Mouse (Mus musculus) adrenal gland, postnatal 25 days (tissue): ENCODE measurements around the gene Slc6a9. TPM values are rescaled to one million over a fixed set of nuclear protein-coding genes. Genes with fewer than 3 reads are reported as not detected.

ENCODE experiments used
- DNase-seq: peaks from one replicate; pipeline ENCODE4 v3.0.0; 2021; ENCODE audit warnings: mixed read lengths
- total RNA-seq: library from RNA; stranded (reverse); gene quantifications from 2 replicates; pipeline ENCODE4 v1.2.3, GENCODE M21; 2021

Slc6a9 gene
- total RNA-seq, 1 experiment from 2014 or later: 17.2 TPM

- no peak for DNase-seq
Observed at GRCm38 (mm10) chr4:117912685-117913273, 78.5 kb downstream of the Slc6a9 start.

GRCm38 (mm10) chr4:117913421-117913820, 79.1 kb downstream of the Slc6a9 start:
- no peak for DNase-seq

DNA sequence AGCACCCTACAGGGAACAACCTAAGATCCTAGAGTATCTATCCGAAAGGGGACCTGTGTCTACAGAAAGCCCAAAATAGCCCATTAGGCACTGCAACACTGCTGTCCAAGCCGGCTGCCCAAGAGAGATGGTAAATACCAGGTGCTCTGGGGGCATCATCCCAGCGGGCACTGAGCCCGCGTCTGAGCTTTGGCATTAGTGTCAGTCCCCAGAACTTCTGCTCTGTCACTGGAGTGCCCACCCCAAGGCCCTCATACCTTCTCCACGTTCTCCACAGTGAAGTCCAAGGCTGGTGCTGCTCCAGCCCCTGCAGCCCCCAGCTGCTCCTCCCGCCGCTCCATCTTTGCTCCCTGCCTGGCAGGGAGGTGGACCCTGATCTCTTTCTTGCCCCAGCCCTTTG, 79.7 kb downstream of the Slc6a9 start:
- no peak for DNase-seq

- peak; percentile 88 for DNase-seq
Observed at GRCm38 (mm10) chr4:117914591-117915442, 80.5 kb downstream of the Slc6a9 start, which contains the start of gene Ipo13. Gene Ipo13 (minus strand): TSS chr4:117914999.

- no peak for DNase-seq
Observed at GRCm38 (mm10) chr4:117915489-117916105, 81.3 kb downstream of the Slc6a9 start.

GRCm38 (mm10) chr4:117916386-117916785, 82.1 kb downstream of the Slc6a9 start:
- DNase-seq: no peak

DNA sequence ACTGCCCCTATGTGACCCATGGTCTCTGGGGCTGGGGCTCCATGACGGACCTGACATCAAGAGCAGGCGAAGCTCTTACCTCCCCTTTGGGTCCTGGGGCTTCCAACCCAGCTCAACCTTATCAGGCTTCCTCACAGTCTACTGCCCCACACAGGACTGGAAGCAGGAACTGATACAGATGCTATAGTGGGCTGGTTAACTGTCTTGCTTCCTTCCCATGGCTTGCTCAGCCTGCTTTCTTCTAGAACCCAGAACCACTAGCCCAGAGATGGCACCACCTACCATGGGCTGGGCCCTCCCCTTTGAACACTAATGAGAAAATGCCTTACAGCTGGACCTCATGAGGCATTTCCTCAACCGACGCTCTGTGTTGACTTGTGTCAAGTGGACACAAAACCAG, 83.1 kb downstream of the Slc6a9 start:
- DNase-seq: no peak

GRCm38 (mm10) chr4:117917847-117918246, 83.5 kb downstream of the Slc6a9 start:
- DNase-seq: no peak

DNA sequence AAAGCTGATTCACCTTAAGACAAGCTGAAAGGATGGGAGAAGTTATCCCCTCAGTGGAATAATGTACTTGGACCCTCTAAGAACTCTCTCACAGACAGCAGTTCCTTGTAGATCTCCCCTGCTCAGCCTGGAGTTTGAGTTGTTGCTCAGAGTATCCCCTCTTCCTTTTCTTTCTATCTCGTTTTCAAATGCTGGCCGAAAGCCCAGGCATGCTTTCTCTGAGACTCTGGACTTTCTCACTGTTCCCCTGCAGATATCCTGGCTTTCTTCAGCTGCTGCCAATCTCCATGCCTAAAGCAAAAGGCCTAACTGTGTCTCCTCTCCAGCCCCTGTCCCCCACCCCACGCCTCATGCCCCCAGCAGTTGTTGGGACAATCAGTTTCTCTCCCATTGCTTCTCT, 84.0 kb downstream of the Slc6a9 start:
- DNase-seq: no peak

GRCm38 (mm10) chr4:117918762-117919161, 84.5 kb downstream of the Slc6a9 start:
- DNase-seq: no peak

DNA sequence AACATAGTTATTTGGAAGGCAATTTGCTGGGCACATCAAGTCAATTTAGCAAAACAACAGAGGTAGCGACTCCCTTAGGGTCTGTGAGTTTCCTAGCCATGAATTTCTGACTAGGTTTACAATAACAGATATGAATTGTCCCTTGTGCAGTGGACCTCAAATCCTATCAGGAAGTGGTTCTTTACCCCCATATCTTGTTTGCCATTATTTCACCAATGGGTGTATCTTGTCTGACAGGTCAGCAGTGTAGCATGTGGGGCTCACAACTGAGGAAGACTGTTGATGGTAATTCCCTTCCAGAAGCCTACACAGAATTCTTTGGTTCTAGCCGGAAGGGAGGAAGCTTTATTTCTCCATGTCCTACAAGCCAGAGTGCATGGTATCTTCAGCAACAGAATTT, 87.1 kb downstream of the Slc6a9 start:
- DNase-seq: no peak

DNA sequence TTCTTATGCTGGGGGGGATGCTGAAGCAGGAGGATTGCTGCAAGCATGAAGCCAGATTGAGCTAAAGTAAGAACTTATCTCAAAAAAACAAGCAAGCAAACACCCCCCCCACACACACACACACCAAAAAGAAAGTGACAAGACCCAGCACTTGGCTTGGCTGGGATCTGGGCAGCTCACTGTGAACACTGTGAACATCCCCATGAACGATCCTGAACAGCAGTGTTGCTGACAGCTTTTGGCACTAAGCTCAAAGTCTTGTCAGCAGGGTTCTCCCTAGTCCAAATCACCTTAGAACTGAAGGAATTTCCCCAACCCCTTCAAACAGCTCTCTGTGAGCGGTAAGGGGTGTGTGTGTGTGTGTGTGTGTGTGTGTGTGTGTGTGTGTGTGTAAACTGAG, 89.1 kb downstream of the Slc6a9 start:
- no peak for DNase-seq

Other genes starting within 250 kb of the Slc6a9 start
- gene Dmap1, start 152.2 kb upstream of the Slc6a9 start, total RNA-seq: 26.7 and 32.7 TPM in 2 replicates
- not detected in 2 replicates for gene Gm12845, start 110.1 kb upstream of the Slc6a9 start, total RNA-seq
- not detected in 2 replicates for gene Klf17, start 68.9 kb upstream of the Slc6a9 start, total RNA-seq
- gene Ccdc24, start 38.1 kb downstream of the Slc6a9 start, total RNA-seq: 0.79 TPM in 1 of 2 replicates, not detected in the other
- gene B4galt2, start 49.0 kb downstream of the Slc6a9 start, total RNA-seq: 12.6 and 18.6 TPM in 2 replicates
- 231 and 241 TPM in 2 replicates for gene Atp6v0b, start 52.8 kb downstream of the Slc6a9 start, total RNA-seq
- 10.6 and 14.2 TPM in 2 replicates for gene Dph2, start 57.5 kb downstream of the Slc6a9 start, total RNA-seq
- 41.5 and 48.5 TPM in 2 replicates for gene Ipo13, start 80.5 kb downstream of the Slc6a9 start, total RNA-seq
- gene Artn, start 95.3 kb downstream of the Slc6a9 start, total RNA-seq: 0.33 TPM in 1 of 2 replicates, not detected in the other